Mouse (Mus musculus): ENCODE results near the gene Ror2. TPM values are rescaled to one million over a fixed set of nuclear protein-coding genes. Genes with fewer than 3 reads are reported as not detected.

The Ror2 gene
- total RNA-seq, 4 experiments from 2014 or later = 0.72 to 1.2 (median 1.0) TPM

GRCm38 (mm10) chr13:53194306-53194705, 91.6 kb downstream of the Ror2 start:
- no peak for DNase-seq (ENCODE audit: low spot score)

- no peak for DNase-seq (ENCODE audit: low spot score)
These were observed 92.2 kb downstream of the Ror2 start for GRCm38 (mm10) chr13:53193713-53194112.

- no peak for DNase-seq (ENCODE audit: low spot score)
These were observed 93.6 kb downstream of the Ror2 start for GRCm38 (mm10) chr13:53192286-53192685.

GRCm38 (mm10) chr13:53191657-53192056, 94.3 kb downstream of the Ror2 start:
- no peak for DNase-seq (ENCODE audit: low spot score)

GRCm38 (mm10) chr13:53188935-53189334, 97.0 kb downstream of the Ror2 start:
- DNase-seq (ENCODE audit: low spot score) = no peak

- no peak for DNase-seq (ENCODE audit: low spot score)
These were observed 101.1 kb downstream of the Ror2 start for GRCm38 (mm10) chr13:53184858-53185257.

- no peak for DNase-seq (ENCODE audit: low spot score)
These were observed 101.8 kb downstream of the Ror2 start for GRCm38 (mm10) chr13:53184149-53184548.

GRCm38 (mm10) chr13:53183161-53183577, 102.8 kb downstream of the Ror2 start:
- no peak for DNase-seq (ENCODE audit: low spot score)

GRCm38 (mm10) chr13:53178594-53178993, 107.3 kb downstream of the Ror2 start:
- no peak for DNase-seq (ENCODE audit: low spot score)

- no peak for DNase-seq (ENCODE audit: low spot score)
These were observed 107.8 kb downstream of the Ror2 start for GRCm38 (mm10) chr13:53178171-53178570.

GRCm38 (mm10) chr13:53177424-53177718, 108.6 kb downstream of the Ror2 start:
- no peak for DNase-seq (ENCODE audit: low spot score)

- DNase-seq (ENCODE audit: low spot score) = no peak
These were observed 109.1 kb downstream of the Ror2 start for GRCm38 (mm10) chr13:53176695-53177423.

GRCm38 (mm10) chr13:53175041-53175440, 110.9 kb downstream of the Ror2 start:
- DNase-seq (ENCODE audit: low spot score) = no peak

- no peak for DNase-seq (ENCODE audit: low spot score)
These were observed 122.3 kb downstream of the Ror2 start for GRCm38 (mm10) chr13:53163671-53164070.

GRCm38 (mm10) chr13:53163060-53163459, 122.9 kb downstream of the Ror2 start:
- no peak for DNase-seq (ENCODE audit: low spot score)

- no peak for DNase-seq (ENCODE audit: low spot score)
These were observed 126.4 kb downstream of the Ror2 start for GRCm38 (mm10) chr13:53159501-53159900.

GRCm38 (mm10) chr13:53158405-53159005, 127.4 kb downstream of the Ror2 start:
- DNase-seq (ENCODE audit: low spot score) = no peak

GRCm38 (mm10) chr13:53156911-53157310, 129.0 kb downstream of the Ror2 start:
- DNase-seq (ENCODE audit: low spot score) = no peak

GRCm38 (mm10) chr13:53156282-53156681, 129.6 kb downstream of the Ror2 start:
- no peak for DNase-seq (ENCODE audit: low spot score)

- DNase-seq (ENCODE audit: low spot score) = no peak
These were observed 140.4 kb downstream of the Ror2 start for GRCm38 (mm10) chr13:53145511-53145910.

GRCm38 (mm10) chr13:53143076-53143475, 142.8 kb downstream of the Ror2 start:
- DNase-seq (ENCODE audit: low spot score) = no peak

GRCm38 (mm10) chr13:53142268-53142667, 143.7 kb downstream of the Ror2 start:
- no peak for DNase-seq (ENCODE audit: low spot score)

GRCm38 (mm10) chr13:53140298-53140697, 145.6 kb downstream of the Ror2 start:
- no peak for DNase-seq (ENCODE audit: low spot score)

- DNase-seq (ENCODE audit: low spot score) = no peak
These were observed 155.4 kb downstream of the Ror2 start for GRCm38 (mm10) chr13:53130567-53130966.

Data from heart, adult 8-10 months (tissue).